ENCODE assay signal across 9 mouse cellular contexts in genomic region chr7:99989844-99990760, GRCm38 (mm10). TPM values are rescaled to one million over a fixed set of nuclear protein-coding genes. Genes with fewer than 3 reads are reported as not detected.
DNase-seq lines count a peak whose midpoint lies in the region; ATAC-seq and TF ChIP-seq lines count a peak whose summit lies in the region.
"Had no signal": no experiment of that assay in that cellular context is flagged by ENCODE, and none has a peak within 500 bp of the region (broad histone marks: within the 10 kb centered on the region; RNA-seq: fewer than 3 reads in every experiment).

No protein-coding gene starts in this region.

- ATAC-seq in neural tube, embryonic 13.5 days (ENCODE audit: low read depth): no peak
- ATAC-seq in neural tube, embryonic 15.5 days (ENCODE audit: low FRiP score): no peak
- no peak for ATAC-seq in hindbrain, embryonic 13.5 days (ENCODE audit: low FRiP score)
- ATAC-seq in stomach, postnatal 0 days (ENCODE audit: low FRiP score, low TSS enrichment): no peak

- TF ChIP-seq CTCF in stomach, postnatal 0 days (IDR thresholded peaks at IDR 0.05; ENCODE audit: low read depth): peak; percentile 49

- H3K4me1 ChIP-seq in neural tube, embryonic 13.5 days (replicated peaks): no peaks in the 10 kb centered on the region
- H3K4me1 ChIP-seq in neural tube, embryonic 15.5 days: no peaks in the 10 kb centered on the region
- no peaks in the 10 kb centered on the region for H3K4me1 ChIP-seq in hindbrain, embryonic 13.5 days (replicated peaks)
- no peaks in the 10 kb centered on the region for H3K4me1 ChIP-seq in stomach, postnatal 0 days (replicated peaks; ENCODE audit: control insufficient read depth, insufficient read depth)
- H3K4me1 ChIP-seq: limb, embryonic 13.5 days had no signal

- H3K27me3 ChIP-seq in neural tube, embryonic 13.5 days: no peaks in the 10 kb centered on the region
- H3K27me3 ChIP-seq in neural tube, embryonic 15.5 days (replicated peaks): 0 out of 2 replicates have a peak, but pooled peaks cover 5% of the 10 kb centered on the region
- H3K27me3 ChIP-seq in hindbrain, embryonic 13.5 days: no peaks in the 10 kb centered on the region; the same call in 1 of the 2 replicates
- H3K27me3 ChIP-seq in stomach, postnatal 0 days (ENCODE audit: control insufficient read depth, insufficient read depth, low read length): no peaks in the 10 kb centered on the region
- H3K27me3 ChIP-seq: limb, embryonic 13.5 days had no signal

- H3K9ac ChIP-seq in neural tube, embryonic 13.5 days: no peak overlapping the region
- H3K9ac ChIP-seq in neural tube, embryonic 15.5 days (replicated peaks): no peak overlapping the region
- H3K9ac ChIP-seq in hindbrain, embryonic 13.5 days: no peak overlapping the region
- H3K9ac ChIP-seq in stomach, postnatal 0 days (ENCODE audit: low read length): no peak overlapping the region
- H3K9ac ChIP-seq: limb, embryonic 13.5 days had no signal

- no peak for TF ChIP-seq EP300 in stomach, postnatal 0 days (optimal IDR thresholded peaks at IDR 0.05)

- H3K9me3 ChIP-seq in neural tube, embryonic 13.5 days: no peaks in the 10 kb centered on the region
- no peaks in the 10 kb centered on the region for H3K9me3 ChIP-seq in neural tube, embryonic 15.5 days (replicated peaks)
- H3K9me3 ChIP-seq in hindbrain, embryonic 13.5 days: no peaks in the 10 kb centered on the region
- no peaks in the 10 kb centered on the region for H3K9me3 ChIP-seq in stomach, postnatal 0 days (ENCODE audit: control insufficient read depth, low read length)
- H3K9me3 ChIP-seq: limb, embryonic 13.5 days had no signal

- intact Hi-C loops in gastrocnemius, postnatal 14 days (cut with DNase I; ENCODE audit: low total_unique reads): loop anchor here (5.0 kb wide), 1 partner anchor 197 kb away; no protein-coding TSS in a partner anchor
- intact Hi-C loops in gastrocnemius, postnatal 36 days (cut with DNase I): loop anchor here (2.0 to 5.0 kb wide), 2 partner anchors 127 to 197 kb away; no protein-coding TSS in a partner anchor

- no peaks in the 10 kb centered on the region for H3K36me3 ChIP-seq in neural tube, embryonic 13.5 days
- H3K36me3 ChIP-seq in neural tube, embryonic 15.5 days: no peaks in the 10 kb centered on the region
- no peaks in the 10 kb centered on the region for H3K36me3 ChIP-seq in hindbrain, embryonic 13.5 days
- no peaks in the 10 kb centered on the region for H3K36me3 ChIP-seq in stomach, postnatal 0 days (ENCODE audit: control insufficient read depth, insufficient read depth, low read length)
- H3K36me3 ChIP-seq: limb, embryonic 13.5 days had no signal

- no peak overlapping the region for H3K4me3 ChIP-seq in neural tube, embryonic 13.5 days
- no peak overlapping the region for H3K4me3 ChIP-seq in neural tube, embryonic 15.5 days (replicated peaks)
- no peak overlapping the region for H3K4me3 ChIP-seq in hindbrain, embryonic 13.5 days
- no peak overlapping the region for H3K4me3 ChIP-seq in stomach, postnatal 0 days (ENCODE audit: low read depth, low read length)
- H3K4me3 ChIP-seq: limb, embryonic 13.5 days had no signal

- no peak overlapping the region for H3K27ac ChIP-seq in neural tube, embryonic 13.5 days (replicated peaks)
- H3K27ac ChIP-seq in neural tube, embryonic 15.5 days (replicated peaks): no peak overlapping the region
- no peak overlapping the region for H3K27ac ChIP-seq in hindbrain, embryonic 13.5 days
- no peak overlapping the region for H3K27ac ChIP-seq in stomach, postnatal 0 days (replicated peaks)
- H3K27ac ChIP-seq: limb, embryonic 13.5 days had no signal

- WGBS in neural tube, embryonic 13.5 days: 64% methylated on average over 15 of the region's 15 CpGs
- whole genome bisulfite sequencing in neural tube, embryonic 15.5 days: 61% methylated on average over 15 of the region's 15 CpGs
- WGBS in hindbrain, embryonic 13.5 days: 57% methylated on average over 15 of the region's 15 CpGs
- WGBS in stomach, postnatal 0 days: 72% methylated on average over 15 of the region's 15 CpGs

- H3K4me2 ChIP-seq in neural tube, embryonic 13.5 days: peak overlapping the region; percentile 24; the same call in 1 of the 2 replicates
- H3K4me2 ChIP-seq in neural tube, embryonic 15.5 days: no peak overlapping the region
- H3K4me2 ChIP-seq in hindbrain, embryonic 13.5 days: 0 out of 2 replicates have a peak overlapping the region, but pooled peaks have one; percentile 16
- no peak overlapping the region for H3K4me2 ChIP-seq in stomach, postnatal 0 days (replicated peaks; ENCODE audit: low read depth)
- H3K4me2 ChIP-seq: limb, embryonic 13.5 days had no signal

- DNase-seq in gastrocnemius, postnatal 14 days: peak; percentile 22
- DNase-seq in gastrocnemius, postnatal 36 days: no peak
- peak; percentile 50 for DNase-seq in stomach, postnatal 0 days (ENCODE audit: low spot score)
- no peak for DNase-seq in cerebellum, adult 9-11 months
- DNase-seq in gastrocnemius, adult 18-20 months (ENCODE audit: low spot score): no peak

RNA-seq across cellular contexts. Expression of gene Rnf169, which starts 9.9 kb away (rescaled TPM):
- 1 to 10 TPM; 6.4 to 7.4 TPM for total RNA-seq in gastrocnemius, postnatal 14 days (2021)
- total RNA-seq in gastrocnemius, postnatal 36 days (2021): 1 to 10 TPM; 4.2 to 6.3 TPM
- 4.5 and 4.8 TPM in 2 replicates for polyA plus RNA-seq in neural tube, embryonic 13.5 days (2015; fragmentation: Nextera tagmentation; extraction: Ambion mirVana)
- 4.2 and 4.6 TPM in 2 replicates for polyA plus RNA-seq in neural tube, embryonic 15.5 days (2015; fragmentation: Nextera tagmentation; extraction: Ambion mirVana)
- polyA plus RNA-seq in hindbrain, embryonic 13.5 days (2015; fragmentation: Nextera tagmentation; extraction: Ambion mirVana): 4.1 and 4.5 TPM in 2 replicates
- 1.8 and 2.0 TPM in 2 replicates for polyA plus RNA-seq in stomach, postnatal 0 days (2015; fragmentation: Nextera tagmentation; extraction: Ambion mirVana)
- 1 to 10 TPM; 4.6 to 7.1 TPM for total RNA-seq in gastrocnemius, adult 18-20 months (2021)

RNA-seq across cellular contexts. Expression of gene Chrdl2, which starts 15.9 kb away (rescaled TPM):
- 1 to 10 TPM; 1.5 to 3.0 TPM for total RNA-seq in gastrocnemius, postnatal 14 days (2021)
- 1 to 10 TPM; 2.3 to 2.4 TPM for total RNA-seq in gastrocnemius, postnatal 36 days (2021)
- 0.25 TPM in 1 of 2 replicates, not detected in the other for polyA plus RNA-seq in neural tube, embryonic 13.5 days (2015; fragmentation: Nextera tagmentation; extraction: Ambion mirVana)
- 0.28 and 0.37 TPM in 2 replicates for polyA plus RNA-seq in neural tube, embryonic 15.5 days (2015; fragmentation: Nextera tagmentation; extraction: Ambion mirVana)
- 0.27 and 0.42 TPM in 2 replicates for polyA plus RNA-seq in hindbrain, embryonic 13.5 days (2015; fragmentation: Nextera tagmentation; extraction: Ambion mirVana)
- polyA plus RNA-seq in stomach, postnatal 0 days (2015; fragmentation: Nextera tagmentation; extraction: Ambion mirVana): 0.44 and 2.0 TPM in 2 replicates
- total RNA-seq in gastrocnemius, adult 18-20 months (2021): 1 to 10 TPM; 1.4 to 1.7 TPM

Comparison
In these comparisons a context has a peak if more than half of its experiments do, and no peak if none do; other contexts are left out.
1. DNase-seq: peak in gastrocnemius, postnatal 14 days (single experiment) and stomach, postnatal 0 days (single experiment); none in gastrocnemius, postnatal 36 days (0 of 2), cerebellum, adult 9-11 months (single experiment) and gastrocnemius, adult 18-20 months (single experiment).
2. H3K4me2 ChIP-seq: peak in neural tube, embryonic 13.5 days (single experiment) and hindbrain, embryonic 13.5 days (single experiment); none in neural tube, embryonic 15.5 days (single experiment) and stomach, postnatal 0 days (single experiment).